Mouse (Mus musculus): ENCODE measurements around the gene Chn1. TPM values are rescaled to one million over a fixed set of nuclear protein-coding genes. Genes with fewer than 3 reads are reported as not detected.

Gene Chn1
- total and polyA plus RNA-seq, 3 experiments = 4.2 to 17.0 (median 9.9) TPM

- no peaks in the 10 kb centered on the region for H3K9me3 ChIP-seq (replicated peaks; ENCODE audit: low read length)
- H3K4me3 ChIP-seq (replicated peaks in 1 of 3; ENCODE audit: low read depth in 2 of 3, low read length in 2 of 3, poor library complexity in 1 of 3) = no peak overlapping the region
- dilution Hi-C loops (cut with MboI; ENCODE audit: extremely low pct_ligation_motif_present, extremely low pct_unique_long_range_greater_than_20kb, low sequenced_read_pairs) (no loop called here), in situ Hi-C loops (cut with MboI; ENCODE audit: low pct_ligation_motif_present, low pct_unique_long_range_greater_than_20kb, low sequenced_read_pairs) (no loop called here)
- no peak overlapping the region for H3K27ac ChIP-seq (ENCODE audit: insufficient read depth, low read depth)
- no peak for TF ChIP-seq BHLHE40 (IDR thresholded peaks at IDR 0.05; ENCODE audit: low read depth, low read length)
- TF ChIP-seq ZC3H11A (IDR thresholded peaks at IDR 0.05; ENCODE audit: low read depth, low read length) = no peak
- TF ChIP-seq ZMIZ1 (IDR thresholded peaks at IDR 0.05; ENCODE audit: low read depth, low read length) = no peak
- TF ChIP-seq KAT2A (IDR thresholded peaks at IDR 0.05; ENCODE audit: insufficient replicate concordance, low read length) = no peak
- TF ChIP-seq CHD2 (IDR thresholded peaks at IDR 0.05; ENCODE audit: low read length) = no peak
- TF ChIP-seq MYC (IDR thresholded peaks at IDR 0.05; ENCODE audit: low read depth, low read length) = no peak
- TF ChIP-seq PAX5 (IDR thresholded peaks at IDR 0.05; ENCODE audit: low read length) = no peak
- TF ChIP-seq NRF1 (IDR thresholded peaks at IDR 0.05; ENCODE audit: low read depth, low read length) = no peak
- TF ChIP-seq MAFK (IDR thresholded peaks at IDR 0.05; ENCODE audit: insufficient replicate concordance, low read length) = no peak
- no peak for TF ChIP-seq MAX (IDR thresholded peaks at IDR 0.05; ENCODE audit: low read length)
- no peak for TF ChIP-seq POLR2A (IDR thresholded peaks at IDR 0.05; ENCODE audit: low read depth, low read length)
- no peak for TF ChIP-seq MEF2A (IDR thresholded peaks at IDR 0.05; ENCODE audit: borderline replicate concordance, low read depth, low read length)
- no peak for TF ChIP-seq ETS1 (conservative IDR thresholded peaks at IDR 0.05; ENCODE audit: low read depth, low read length)
- TF ChIP-seq JUND (conservative IDR thresholded peaks at IDR 0.05; ENCODE audit: low read depth, low read length) = no peak
- TF ChIP-seq GABPA (IDR thresholded peaks at IDR 0.05; ENCODE audit: insufficient replicate concordance, low read depth, low read length) = no peak
- DNase-seq (ENCODE audit: extremely low read depth) = no peak
- peaks cover 0 to 3% of the 10 kb centered on the region in 2 experiments for H3K36me3 ChIP-seq (replicated peaks in 1 of 2; ENCODE audit: control insufficient read depth in 1 of 2, insufficient read depth in 1 of 2, low read length in 1 of 2)
- H3K4me2 ChIP-seq (ENCODE audit: insufficient read depth, low read depth, poor library complexity, severe bottlenecking) = no peak overlapping the region
- H3K9ac ChIP-seq (ENCODE audit: insufficient read depth, low read depth) = no peak overlapping the region
- H3K79me2 ChIP-seq (replicated peaks; ENCODE audit: control insufficient read depth, extremely low read depth, insufficient read depth, poor library complexity, severe bottlenecking) = no peaks in the 10 kb centered on the region
- no peaks in the 10 kb centered on the region for H3K27me3 ChIP-seq (replicated peaks)
- H3K4me1 ChIP-seq (ENCODE audit: control insufficient read depth in 1 of 2, insufficient read depth in 2 of 2) = peaks cover 4 to 24% of the 10 kb centered on the region in 2 experiments; a peak in 3 of 4 replicates
These were observed 167.5 kb downstream of the Chn1 start for GRCm38 (mm10) chr2:73607609-73608008.

- Histone ChIP-seq H3K79me2 (replicated peaks; ENCODE audit: control insufficient read depth, extremely low read depth, insufficient read depth, poor library complexity, severe bottlenecking) (no peaks in the 10 kb centered on the region), H3K4me1 (ENCODE audit: control insufficient read depth in 1 of 2, insufficient read depth in 2 of 2) (peaks cover 4 to 24% of the 10 kb centered on the region in 2 experiments; a peak in 3 of 4 replicates), H3K9ac (ENCODE audit: insufficient read depth, low read depth) (no peak overlapping the region), H3K27ac (ENCODE audit: insufficient read depth, low read depth) (no peak overlapping the region), H3K4me3 (replicated peaks in 1 of 3; ENCODE audit: low read depth in 2 of 3, low read length in 2 of 3, poor library complexity in 1 of 3) (no peak overlapping the region), H3K9me3 (replicated peaks; ENCODE audit: low read length) (no peaks in the 10 kb centered on the region), H3K27me3 (replicated peaks) (no peaks in the 10 kb centered on the region), H3K36me3 (replicated peaks in 1 of 2; ENCODE audit: control insufficient read depth in 1 of 2, insufficient read depth in 1 of 2, low read length in 1 of 2) (no peaks in the 10 kb centered on the region), H3K4me2 (ENCODE audit: insufficient read depth, low read depth, poor library complexity, severe bottlenecking) (no peak overlapping the region)
- dilution Hi-C loops (cut with MboI; ENCODE audit: extremely low pct_ligation_motif_present, extremely low pct_unique_long_range_greater_than_20kb, low sequenced_read_pairs) = no loop called here
- TF ChIP-seq CHD1 (IDR thresholded peaks at IDR 0.05; ENCODE audit: low read depth, low read length) (no peak), NELFE (IDR thresholded peaks at IDR 0.05; ENCODE audit: low read depth, low read length) (no peak), ZC3H11A (IDR thresholded peaks at IDR 0.05; ENCODE audit: low read depth, low read length) (no peak), E2F4 (IDR thresholded peaks at IDR 0.05; ENCODE audit: insufficient replicate concordance, low read depth, low read length) (no peak), ETS1 (conservative IDR thresholded peaks at IDR 0.05; ENCODE audit: low read depth, low read length) (no peak), TCF12 (IDR thresholded peaks at IDR 0.05; ENCODE audit: low read depth, low read length) (no peak), ZKSCAN1 (IDR thresholded peaks at IDR 0.05; ENCODE audit: borderline replicate concordance, low read depth, low read length) (no peak), USF1 (IDR thresholded peaks at IDR 0.05; ENCODE audit: low read depth, low read length) (no peak), ZNF384 (IDR thresholded peaks at IDR 0.05; ENCODE audit: low read depth, low read length) (no peak), MEF2A (IDR thresholded peaks at IDR 0.05; ENCODE audit: borderline replicate concordance, low read depth, low read length) (no peak), EP300 (IDR thresholded peaks at IDR 0.05; ENCODE audit: low read length) (no peak), MYC (IDR thresholded peaks at IDR 0.05; ENCODE audit: low read depth, low read length) (no peak), ELF1 (IDR thresholded peaks at IDR 0.05; ENCODE audit: low read depth, low read length) (no peak)
- in situ Hi-C loops (cut with MboI; ENCODE audit: low pct_ligation_motif_present, low pct_unique_long_range_greater_than_20kb, low sequenced_read_pairs) = no loop called here
- DNase-seq (ENCODE audit: extremely low read depth) = no peak
These were observed 168.0 kb downstream of the Chn1 start for GRCm38 (mm10) chr2:73607146-73607545.
